Mouse (Mus musculus) brain, embryonic 14.5 days (tissue): Measurements from ENCODE around the gene Crip2. TPM values are rescaled to one million over a fixed set of nuclear protein-coding genes. Genes with fewer than 3 reads are reported as not detected.

ENCODE experiments used
- DNase-seq: peaks from one replicate; pipeline ENCODE4 v3.0.0-alpha.2; 2011; ENCODE audit warnings: low read depth
- CTCF ChIP-seq: fragments of 200-500 bp; IDR thresholded peaks from 2 replicates; pipeline ENCODE4 v1.5.1; 2012; ENCODE audit warnings: inconsistent platforms, mild to moderate bottlenecking, moderate library complexity, borderline replicate concordance; ENCODE audit not compliant: insufficient read depth, insufficient read length; ENCODE audit errors: extremely low read depth
- POLR2A ChIP-seq: fragments of 200-500 bp; IDR thresholded peaks from 2 replicates; pipeline ENCODE4 v1.6.1; 2012; ENCODE audit warnings: mild to moderate bottlenecking, inconsistent platforms, borderline replicate concordance; ENCODE audit not compliant: poor library complexity, insufficient read depth, insufficient read length, severe bottlenecking; ENCODE audit errors: extremely low read depth
- polyA plus RNA-seq: library from polyadenylated mRNA; depleted of rRNA; stranded (reverse); fragments of >200 nt; gene quantifications from 2 replicates; pipeline ENCODE4 v1.2.3, GENCODE M21; 2012

Gene Crip2
- polyA plus RNA-seq, 1 experiment, result 303 TPM

- no peak for DNase-seq
- TF ChIP-seq CTCF (peak; percentile 69), POLR2A (no peak)
Observed at GRCm38 (mm10) chr12:113144001-113144756, 4.1 kb downstream of the Crip2 start.

- no peak for DNase-seq
- TF ChIP-seq POLR2A (no peak), CTCF (no peak)
Observed at GRCm38 (mm10) chr12:113144886-113145285, 4.8 kb downstream of the Crip2 start.

- no peak for DNase-seq
- TF ChIP-seq CTCF (no peak), POLR2A (no peak)
Observed at GRCm38 (mm10) chr12:113145591-113145990, 5.6 kb downstream of the Crip2 start.

GRCm38 (mm10) chr12:113146112-113147057 is 6.3 kb downstream of the Crip2 start, which contains the start of gene Crip1:
TSS of gene Crip1 (plus strand) at chr12:113146316.
- TF ChIP-seq CTCF (peak; percentile 79), POLR2A (no peak)
- peak; percentile 67 for DNase-seq

GRCm38 (mm10) chr12:113147481-113147880 is 7.4 kb downstream of the Crip2 start:
- no peak for TF ChIP-seq CTCF
- TF ChIP-seq POLR2A, result no peak
- no peak for DNase-seq

- DNase-seq, result no peak
- no peak for TF ChIP-seq POLR2A
- no peak for TF ChIP-seq CTCF
Observed at GRCm38 (mm10) chr12:113148381-113149035, 8.5 kb downstream of the Crip2 start.

GRCm38 (mm10) chr12:113149341-113149740 is 9.3 kb downstream of the Crip2 start:
- no peak for TF ChIP-seq POLR2A
- TF ChIP-seq CTCF, result no peak
- peak; percentile 61 for DNase-seq

- TF ChIP-seq POLR2A, result no peak
- no peak for TF ChIP-seq CTCF
- no peak for DNase-seq
Observed at GRCm38 (mm10) chr12:113149896-113150295, 9.9 kb downstream of the Crip2 start.

GRCm38 (mm10) chr12:113150591-113150990 is 10.6 kb downstream of the Crip2 start:
- DNase-seq, result no peak
- TF ChIP-seq CTCF (no peak), POLR2A (no peak)

- DNase-seq, result no peak
- TF ChIP-seq CTCF, result no peak
- TF ChIP-seq POLR2A, result no peak
Observed at GRCm38 (mm10) chr12:113151046-113151445, 11.0 kb downstream of the Crip2 start.

GRCm38 (mm10) chr12:113151661-113152271 is 11.7 kb downstream of the Crip2 start:
- peak; percentile 38 for DNase-seq
- TF ChIP-seq POLR2A (no peak), CTCF (no peak)

- no peak for TF ChIP-seq CTCF
- no peak for TF ChIP-seq POLR2A
- no peak for DNase-seq
Observed at GRCm38 (mm10) chr12:113152272-113152661, 12.2 kb downstream of the Crip2 start.
